Mouse (Mus musculus) C2C12 (cell line): ENCODE measurements at regions not wholly inside any gene's neighbourhood (a gene's known extent, or its start where the extent isn't known, plus 50 kb on each side); places are given as distances from the start of the nearest gene placed in this dataset.

ENCODE experiments used
- CTCF ChIP-seq: IDR thresholded peaks from one replicate; pipeline ENCODE4 v1.5.1; 2011; ENCODE audit not compliant: control insufficient read depth, insufficient read depth, insufficient read length
- MAX ChIP-seq: IDR thresholded peaks from one replicate; pipeline ENCODE4 v1.6.1; 2011; ENCODE audit warnings: mild to moderate bottlenecking, control low read depth
- USF1 ChIP-seq: IDR thresholded peaks from one replicate; pipeline ENCODE4 v1.6.1; 2011; ENCODE audit warnings: low read depth, mild to moderate bottlenecking, control low read depth, moderate library complexity

DNA sequence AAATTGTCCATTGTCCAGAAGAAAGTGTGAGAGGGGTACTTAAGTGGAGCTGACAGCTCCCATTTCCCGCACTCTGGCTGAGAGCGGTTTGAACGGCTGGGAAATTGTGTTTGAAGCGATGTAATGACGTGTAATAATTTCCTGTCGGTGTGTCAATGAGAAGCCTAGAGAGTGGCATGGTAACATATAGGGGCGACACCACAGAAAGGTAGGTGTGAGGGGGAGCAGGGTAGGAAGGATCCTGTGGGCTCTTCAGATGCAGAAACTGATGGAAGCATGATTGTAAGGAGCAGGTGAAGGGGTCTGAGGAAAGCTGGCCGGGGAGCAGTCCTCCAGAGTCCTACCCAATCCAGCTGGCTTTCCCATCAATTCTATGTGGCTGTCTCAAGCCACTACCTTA is 189.2 kb upstream of the Irx4 start:
- TF ChIP-seq CTCF (no peak), MAX (no peak), USF1 (no peak)
